Mouse (Mus musculus): ENCODE measurements around the gene Hist2h2ab.
"Not testable (repeated sequence)": the region's sequence is repeated elsewhere in the genome, so short reads cannot be mapped to it uniquely, and the experiment has no call there.

Hist2h2ab gene

DNA sequence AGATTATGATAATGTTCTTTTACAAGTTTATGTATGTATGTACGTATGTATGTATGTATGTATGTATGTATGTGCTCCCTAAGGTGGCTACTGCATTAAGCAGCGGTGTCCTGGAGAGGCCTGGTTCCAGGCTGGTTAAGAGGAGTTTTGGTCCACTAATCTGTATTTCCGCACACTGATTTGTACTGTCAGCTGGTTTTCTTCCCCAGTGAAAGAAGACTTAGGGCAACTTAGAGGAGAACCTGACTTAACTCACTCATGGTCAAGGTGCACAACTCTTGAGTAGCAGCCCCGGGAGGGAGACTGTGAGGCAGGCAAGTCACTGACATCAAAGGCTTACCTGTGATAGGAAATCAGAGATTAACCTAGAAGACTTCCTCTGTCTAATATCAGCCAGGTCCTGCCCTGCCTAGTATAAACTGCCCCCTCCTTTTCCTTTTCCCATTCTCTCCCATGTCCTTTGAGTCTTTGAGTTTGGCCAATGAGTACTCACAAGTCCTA is 17.2 kb downstream of the Hist2h2ab start:
- no peak for DNase-seq (ENCODE audit: low read depth, low spot score)

DNA sequence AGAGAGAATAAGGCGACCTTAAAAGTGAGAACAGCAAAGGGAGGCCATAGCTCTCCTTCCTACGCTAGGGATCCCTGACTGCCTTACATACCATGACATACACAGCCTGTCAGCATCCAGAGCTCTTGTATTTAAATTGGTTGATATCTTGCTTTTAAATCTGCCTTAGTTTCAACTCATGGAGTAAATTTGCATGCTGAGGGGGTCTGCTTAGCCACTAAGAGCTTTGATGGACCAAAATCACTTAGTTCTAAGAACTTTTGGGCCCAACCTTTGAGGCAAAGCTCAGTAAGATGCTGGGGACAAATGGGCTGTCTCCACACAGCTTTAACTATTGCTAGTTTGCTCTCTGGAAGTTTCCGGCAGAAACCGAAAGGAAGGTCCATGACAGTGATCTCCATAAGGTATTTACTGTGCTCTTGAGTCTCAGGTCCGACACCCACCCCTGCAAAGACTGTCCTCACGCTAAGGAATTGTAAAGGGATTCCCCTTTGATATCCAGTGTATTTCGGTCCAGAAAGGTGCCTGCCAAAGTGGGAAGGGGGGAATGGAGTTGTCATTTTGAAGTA is 17.8 kb downstream of the Hist2h2ab start:
- DNase-seq (ENCODE audit: low read depth, low spot score): no peak

DNA sequence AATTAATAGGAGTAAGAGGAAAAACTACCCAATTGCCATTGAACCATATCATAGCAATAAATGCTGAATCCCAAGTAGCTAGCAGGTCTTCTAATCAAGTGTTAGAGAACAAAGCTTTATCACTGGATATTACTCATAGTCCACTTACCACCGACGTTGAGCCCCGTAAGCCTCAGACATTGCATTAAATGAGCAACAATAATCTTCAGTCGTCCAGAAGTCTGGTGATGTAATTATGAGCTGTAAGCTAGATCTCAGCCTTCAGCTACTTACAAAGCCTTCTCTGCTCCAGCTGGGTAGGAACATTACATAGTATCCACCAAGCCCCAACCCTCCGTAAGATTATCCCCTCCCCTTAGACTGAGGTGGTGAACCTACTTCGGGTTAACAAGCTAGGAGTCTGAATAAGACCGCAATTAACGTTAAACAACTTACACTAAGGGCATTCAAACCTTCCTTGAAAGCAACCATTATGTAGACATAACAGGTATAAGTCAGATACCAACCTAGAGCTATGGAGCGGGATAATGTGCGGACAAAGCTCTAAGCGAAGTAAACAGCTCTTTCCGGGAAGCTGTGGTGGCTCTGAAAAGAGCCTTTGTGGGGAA is 18.3 kb downstream of the Hist2h2ab start:
- peak; percentile 29 for DNase-seq (ENCODE audit: low read depth, low spot score)

DNA sequence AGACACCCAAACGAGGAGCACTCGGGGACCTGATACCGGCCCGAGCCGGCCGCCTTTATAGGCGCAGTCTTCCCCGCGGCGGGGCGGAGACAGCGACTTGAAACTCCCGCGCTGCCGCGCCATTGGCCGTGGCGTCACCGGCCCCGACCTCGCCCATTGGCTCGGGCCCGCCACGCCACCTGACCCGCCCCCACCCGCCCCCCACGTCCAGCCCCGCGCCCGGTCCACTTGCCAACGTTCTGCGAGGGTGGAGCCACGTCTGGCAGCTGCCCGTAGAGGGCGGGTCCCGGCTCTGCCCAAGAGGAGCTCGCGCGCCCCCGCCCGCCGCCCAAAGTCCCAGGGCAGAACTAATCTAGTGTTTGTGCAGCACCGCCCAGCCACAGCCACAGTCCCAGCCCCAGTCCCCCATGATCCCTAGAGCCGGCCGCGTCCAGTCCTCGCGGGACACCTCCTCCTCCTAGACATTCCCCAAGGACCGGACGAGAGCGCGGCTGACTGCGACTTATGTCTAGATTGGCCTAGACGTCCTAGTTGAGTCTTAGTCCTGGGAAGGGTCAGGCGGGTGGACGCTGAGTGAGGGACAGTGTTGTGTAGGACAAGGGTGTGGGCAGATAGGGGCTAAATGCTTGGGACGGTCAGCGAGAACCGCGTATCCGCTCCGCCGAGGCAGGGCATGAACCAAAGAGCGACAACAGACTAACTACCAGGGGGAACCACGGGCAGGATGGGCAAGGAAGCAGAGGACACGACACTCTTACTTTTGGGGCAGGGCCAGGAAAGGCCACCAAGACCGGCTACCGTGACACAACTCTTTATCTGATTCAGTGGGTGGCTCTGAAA is 19.5 kb downstream of the Hist2h2ab start, which contains the start of gene Hist2h3c2:
TSS of gene Hist2h3c2 (minus strand) at position 174 of the 840 bp plus-strand sequence.
- DNase-seq (ENCODE audit: low read depth, low spot score): not testable (repeated sequence)

DNA sequence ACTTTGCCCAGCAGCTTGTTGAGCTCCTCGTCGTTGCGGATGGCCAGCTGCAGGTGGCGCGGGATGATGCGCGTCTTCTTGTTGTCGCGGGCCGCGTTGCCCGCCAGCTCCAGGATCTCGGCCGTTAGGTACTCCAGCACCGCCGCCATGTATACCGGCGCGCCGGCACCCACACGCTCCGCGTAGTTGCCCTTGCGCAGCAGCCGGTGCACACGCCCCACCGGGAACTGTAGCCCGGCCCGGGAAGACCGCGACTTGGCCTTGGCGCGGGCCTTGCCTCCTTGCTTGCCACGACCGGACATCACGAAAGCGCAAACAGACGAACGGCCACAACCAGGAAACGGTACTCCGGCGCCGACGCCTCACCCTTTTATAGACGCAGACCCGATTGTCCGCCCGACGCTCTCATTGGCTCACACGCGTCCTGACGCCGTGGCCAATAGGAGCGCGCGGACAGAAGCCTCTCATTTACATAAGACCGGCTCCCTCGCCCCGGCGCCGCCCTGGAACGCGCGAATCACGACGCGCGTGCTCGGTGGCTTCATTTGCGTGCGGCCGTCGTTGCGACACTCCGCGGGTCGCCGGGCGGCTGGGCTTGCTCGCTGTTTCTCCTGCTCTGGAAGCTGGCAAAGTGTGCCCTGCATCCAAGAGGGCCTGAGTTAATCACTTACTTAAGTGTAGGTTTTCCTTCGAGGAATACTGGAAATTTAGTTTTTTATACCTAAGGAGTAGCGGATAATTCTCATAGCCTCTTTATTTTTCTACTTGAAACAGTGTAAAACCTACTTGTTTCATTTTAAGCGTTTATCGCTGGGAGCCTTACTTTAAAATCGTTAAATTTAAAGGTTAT is 20.5 kb downstream of the Hist2h2ab start, which contains the start of gene Hist2h2aa2:
TSS of gene Hist2h2aa2 (minus strand) at position 328 of the 850 bp plus-strand sequence.
- peak; percentile 71 for DNase-seq (ENCODE audit: low read depth, low spot score)

DNA sequence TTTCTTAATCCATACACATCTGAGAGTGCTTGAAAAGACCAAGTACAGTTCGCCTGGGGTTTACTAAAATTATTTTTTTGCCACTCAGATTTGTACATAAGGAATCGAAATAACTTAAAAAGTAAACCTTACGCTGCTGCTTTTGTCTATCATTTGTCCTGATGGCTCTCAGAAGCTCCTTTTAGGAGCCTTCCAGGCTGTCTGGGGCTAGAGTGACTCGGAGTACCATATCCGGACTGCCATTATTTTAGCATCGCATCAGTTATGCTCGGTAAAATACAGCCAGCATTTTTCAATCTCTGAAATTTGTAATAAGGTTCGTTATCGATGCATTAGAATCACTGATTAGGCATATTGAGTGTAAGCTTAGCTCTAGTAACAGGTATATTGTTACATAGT is 21.1 kb downstream of the Hist2h2ab start:
- DNase-seq (ENCODE audit: low read depth, low spot score): no peak

DNA sequence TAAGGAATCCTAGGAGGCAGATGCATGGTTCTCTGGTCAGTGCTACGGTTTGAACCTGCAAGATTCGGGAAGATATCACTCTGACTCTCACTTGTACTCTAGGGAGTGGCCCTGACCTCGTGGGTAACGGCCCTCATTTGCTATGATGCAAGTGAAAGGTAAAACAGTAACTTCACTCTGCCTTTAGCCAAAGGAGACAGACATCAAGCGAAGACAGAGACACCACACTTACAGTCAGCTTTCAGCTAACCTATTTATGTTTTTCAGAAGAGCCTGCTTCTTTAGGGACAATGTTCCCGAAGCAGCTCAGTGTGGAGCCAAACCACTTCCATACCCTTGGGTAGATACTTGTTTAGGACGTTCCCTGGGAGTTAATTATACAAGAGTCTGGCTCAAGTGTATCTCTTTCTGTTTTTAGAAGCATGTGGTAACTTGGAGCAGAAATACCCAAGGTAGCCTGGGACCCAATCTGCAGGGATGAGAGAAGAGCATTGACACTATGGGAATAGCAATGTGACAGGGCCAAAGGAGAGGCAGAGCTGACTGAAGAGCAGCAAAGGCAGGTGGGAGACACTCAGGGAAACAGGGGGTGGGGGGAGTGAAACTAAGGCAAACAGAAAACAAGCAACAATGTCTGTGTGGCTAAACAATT is 24.4 kb downstream of the Hist2h2ab start:
- no peak for DNase-seq (ENCODE audit: low read depth, low spot score)

DNA sequence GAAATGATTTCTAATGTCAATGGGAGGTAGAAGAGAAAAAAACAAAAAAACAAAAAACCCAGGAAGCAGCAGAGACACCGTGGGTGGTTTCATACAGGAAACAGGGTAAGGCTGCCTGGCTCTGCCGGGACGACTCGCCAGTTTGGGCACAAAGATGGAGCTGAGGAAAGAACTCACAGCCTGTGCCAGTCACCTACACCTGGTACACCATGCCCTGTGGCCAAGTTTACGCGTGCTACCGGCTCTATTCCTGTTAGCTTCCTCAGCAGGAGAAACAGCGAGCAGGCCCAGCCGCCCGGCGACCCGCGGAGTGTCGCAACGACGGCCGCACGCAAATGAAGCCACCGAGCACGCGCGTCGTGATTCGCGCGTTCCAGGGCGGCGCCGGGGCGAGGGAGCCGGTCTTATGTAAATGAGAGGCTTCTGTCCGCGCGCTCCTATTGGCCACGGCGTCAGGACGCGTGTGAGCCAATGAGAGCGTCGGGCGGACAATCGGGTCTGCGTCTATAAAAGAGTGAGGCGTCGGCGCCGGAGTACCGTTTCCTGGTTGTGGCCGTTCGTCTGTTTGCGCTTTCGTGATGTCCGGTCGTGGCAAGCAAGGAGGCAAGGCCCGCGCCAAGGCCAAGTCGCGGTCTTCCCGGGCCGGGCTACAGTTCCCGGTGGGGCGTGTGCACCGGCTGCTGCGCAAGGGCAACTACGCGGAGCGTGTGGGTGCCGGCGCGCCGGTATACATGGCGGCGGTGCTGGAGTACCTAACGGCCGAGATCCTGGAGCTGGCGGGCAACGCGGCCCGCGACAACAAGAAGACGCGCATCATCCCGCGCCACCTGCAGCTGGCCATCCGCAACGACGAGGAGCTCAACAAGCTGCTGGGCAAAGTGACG is 25.6 kb downstream of the Hist2h2ab start, which contains the start of gene Hist2h2aa1:
TSS of gene Hist2h2aa1 (plus strand) at position 495 of the 884 bp plus-strand sequence.
- DNase-seq (ENCODE audit: low read depth, low spot score): peak; percentile 85

DNA sequence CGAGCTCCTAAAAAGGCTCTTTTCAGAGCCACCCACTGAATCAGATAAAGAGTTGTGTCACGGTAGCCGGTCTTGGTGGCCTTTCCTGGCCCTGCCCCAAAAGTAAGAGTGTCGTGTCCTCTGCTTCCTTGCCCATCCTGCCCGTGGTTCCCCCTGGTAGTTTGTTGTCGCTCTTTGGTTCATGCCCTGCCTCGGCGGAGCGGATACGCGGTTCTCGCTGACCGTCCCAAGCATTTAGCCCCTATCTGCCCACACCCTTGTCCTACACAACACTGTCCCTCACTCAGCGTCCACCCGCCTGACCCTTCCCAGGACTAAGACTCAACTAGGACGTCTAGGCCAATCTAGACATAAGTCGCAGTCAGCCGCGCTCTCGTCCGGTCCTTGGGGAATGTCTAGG is 26.4 kb downstream of the Hist2h2ab start:
- DNase-seq (ENCODE audit: low read depth, low spot score): not testable (repeated sequence)

DNA sequence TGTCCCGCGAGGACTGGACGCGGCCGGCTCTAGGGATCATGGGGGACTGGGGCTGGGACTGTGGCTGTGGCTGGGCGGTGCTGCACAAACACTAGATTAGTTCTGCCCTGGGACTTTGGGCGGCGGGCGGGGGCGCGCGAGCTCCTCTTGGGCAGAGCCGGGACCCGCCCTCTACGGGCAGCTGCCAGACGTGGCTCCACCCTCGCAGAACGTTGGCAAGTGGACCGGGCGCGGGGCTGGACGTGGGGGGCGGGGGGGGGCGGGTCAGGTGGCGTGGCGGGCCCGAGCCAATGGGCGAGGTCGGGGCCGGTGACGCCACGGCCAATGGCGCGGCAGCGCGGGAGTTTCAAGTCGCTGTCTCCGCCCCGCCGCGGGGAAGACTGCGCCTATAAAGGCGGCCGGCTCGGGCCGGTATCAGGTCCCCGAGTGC is 26.8 kb downstream of the Hist2h2ab start, which contains the start of gene Hist2h3c1:
TSS of gene Hist2h3c1 (plus strand) at position 259 of the 430 bp plus-strand sequence.
- not testable (repeated sequence) for DNase-seq (ENCODE audit: low read depth, low spot score)

DNA sequence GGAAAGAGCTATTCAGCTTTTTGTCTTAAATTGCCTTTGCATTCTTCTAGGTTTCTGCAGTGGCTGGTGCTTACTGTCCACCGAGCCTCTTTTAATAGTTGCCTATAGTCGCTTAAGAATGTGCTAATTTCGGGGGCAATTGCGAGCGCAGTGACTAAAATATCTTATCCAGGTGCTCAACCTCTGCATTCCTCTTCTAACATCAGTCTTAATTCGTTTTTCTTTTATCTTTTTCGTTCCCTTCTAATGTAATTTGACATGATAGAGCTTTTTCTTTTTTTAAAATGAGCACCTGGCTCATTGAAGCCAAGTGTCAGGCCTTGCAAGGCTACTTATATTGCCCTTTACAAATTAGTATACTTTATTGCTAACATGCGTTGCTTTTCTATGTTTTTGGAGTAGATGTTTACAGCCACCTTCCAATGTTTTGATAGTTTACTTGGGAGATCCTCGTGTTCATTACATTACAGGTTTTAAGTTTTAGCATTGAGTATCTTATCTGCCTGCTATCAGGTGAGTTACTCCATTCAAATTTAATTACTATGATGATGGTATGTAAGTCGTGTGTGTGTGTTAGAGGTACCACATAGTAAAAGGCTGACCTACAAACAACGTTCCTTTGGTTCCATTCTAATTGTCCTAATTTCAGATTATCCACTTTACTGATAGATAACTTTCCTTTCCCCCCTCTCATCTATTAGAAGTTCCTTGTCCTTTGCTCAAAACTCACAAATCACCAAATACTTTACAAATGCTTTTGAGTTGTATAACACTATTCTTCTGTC is 27.9 kb downstream of the Hist2h2ab start:
- no peak for DNase-seq (ENCODE audit: low read depth, low spot score)

DNA sequence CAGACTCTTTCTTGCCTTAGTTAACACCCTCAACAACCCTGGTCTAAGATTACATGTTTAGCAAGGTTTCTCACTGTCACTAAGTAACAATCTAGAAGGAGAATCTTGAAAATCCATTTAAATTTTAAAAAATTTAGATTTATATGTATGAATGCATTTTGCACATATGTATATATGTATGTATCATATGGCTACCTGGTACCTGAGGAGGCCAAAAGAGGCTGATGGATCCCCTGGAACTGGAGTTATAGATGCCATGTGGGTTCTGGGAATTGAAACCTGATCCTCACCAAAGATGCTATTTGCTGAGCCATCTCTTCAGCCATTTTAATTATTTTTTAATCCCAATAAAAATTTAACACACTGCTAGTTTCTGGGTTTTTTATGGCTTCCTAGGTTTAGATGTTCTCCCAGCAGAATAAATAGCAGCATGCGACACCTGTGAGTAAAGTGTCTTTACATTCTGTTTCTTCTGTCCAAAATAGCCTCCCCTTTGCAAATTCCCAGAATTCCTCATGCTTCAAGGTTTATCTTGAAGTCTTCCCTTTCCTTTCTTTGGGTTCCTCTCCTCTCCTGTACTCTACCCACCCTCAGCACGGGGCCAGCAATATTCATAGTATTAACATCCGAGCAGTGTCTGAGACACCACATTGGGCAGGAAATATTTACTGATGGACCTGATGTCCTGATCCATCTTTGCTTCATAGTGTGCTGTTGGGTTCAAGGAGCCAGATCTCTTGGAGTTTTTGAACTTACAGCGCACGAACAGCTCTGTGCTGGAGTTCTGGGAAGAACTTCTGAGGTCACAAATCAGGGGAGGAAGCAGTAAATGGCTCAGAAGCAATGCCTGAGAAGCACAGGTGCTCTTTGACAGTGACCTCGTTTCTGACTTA is 28.7 kb downstream of the Hist2h2ab start:
- no peak for DNase-seq (ENCODE audit: low read depth, low spot score)

DNA sequence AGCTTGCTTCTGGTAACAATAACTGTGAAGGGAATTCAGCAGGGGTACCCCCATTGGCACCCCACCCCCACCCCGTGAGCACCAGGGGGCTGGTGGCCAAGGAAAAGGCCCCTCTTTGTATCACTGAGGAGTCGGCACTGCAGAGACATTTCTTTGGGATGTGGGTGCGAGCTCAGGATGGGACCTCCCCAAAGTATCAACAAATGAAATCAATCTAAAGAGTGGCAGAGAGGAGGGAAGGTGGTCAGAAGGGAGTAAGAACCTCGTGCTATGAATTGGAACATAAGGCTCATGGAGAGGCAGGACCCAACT is 29.3 kb downstream of the Hist2h2ab start:
- DNase-seq (ENCODE audit: low read depth, low spot score): no peak

DNA sequence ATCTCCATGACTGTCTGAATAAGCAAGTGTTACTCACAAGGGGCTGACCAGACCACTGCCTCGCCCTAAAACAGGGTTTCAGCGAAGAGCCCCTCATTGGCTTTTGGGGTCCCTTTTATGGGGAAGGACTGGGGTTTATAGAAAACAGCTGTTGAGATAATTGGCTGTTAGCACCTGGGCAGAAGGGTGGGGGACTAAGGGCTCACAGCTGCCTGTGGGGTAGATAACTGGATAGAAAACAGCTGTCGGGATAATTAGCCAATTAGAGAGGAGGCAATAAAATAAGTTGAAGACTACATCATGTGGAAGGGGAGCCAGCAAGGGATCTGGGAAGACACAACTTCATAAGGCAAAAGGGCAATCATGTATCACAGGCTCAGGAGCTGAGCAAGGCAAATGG is 31.2 kb downstream of the Hist2h2ab start:
- no peak for DNase-seq (ENCODE audit: low read depth, low spot score)

DNA sequence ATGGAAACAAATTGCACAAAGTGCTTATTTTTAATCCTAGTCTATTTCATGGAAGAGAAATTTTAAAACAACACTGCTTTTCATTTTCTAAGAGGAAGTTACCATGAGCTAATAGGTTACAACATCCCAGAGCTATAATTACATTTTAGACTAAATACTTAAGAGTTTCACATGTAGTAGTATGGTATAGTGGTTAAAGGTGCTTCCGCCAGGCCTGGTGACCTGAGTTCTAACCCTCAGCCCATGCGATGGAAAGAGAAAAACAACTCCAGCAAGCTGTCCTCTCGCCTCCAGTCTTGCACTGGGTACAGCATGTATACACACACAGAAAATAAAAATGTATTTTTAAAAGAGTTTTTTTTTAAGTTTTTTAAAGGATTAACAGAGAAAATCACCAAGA is 32.1 kb downstream of the Hist2h2ab start:
- no peak for DNase-seq (ENCODE audit: low read depth, low spot score)

DNA sequence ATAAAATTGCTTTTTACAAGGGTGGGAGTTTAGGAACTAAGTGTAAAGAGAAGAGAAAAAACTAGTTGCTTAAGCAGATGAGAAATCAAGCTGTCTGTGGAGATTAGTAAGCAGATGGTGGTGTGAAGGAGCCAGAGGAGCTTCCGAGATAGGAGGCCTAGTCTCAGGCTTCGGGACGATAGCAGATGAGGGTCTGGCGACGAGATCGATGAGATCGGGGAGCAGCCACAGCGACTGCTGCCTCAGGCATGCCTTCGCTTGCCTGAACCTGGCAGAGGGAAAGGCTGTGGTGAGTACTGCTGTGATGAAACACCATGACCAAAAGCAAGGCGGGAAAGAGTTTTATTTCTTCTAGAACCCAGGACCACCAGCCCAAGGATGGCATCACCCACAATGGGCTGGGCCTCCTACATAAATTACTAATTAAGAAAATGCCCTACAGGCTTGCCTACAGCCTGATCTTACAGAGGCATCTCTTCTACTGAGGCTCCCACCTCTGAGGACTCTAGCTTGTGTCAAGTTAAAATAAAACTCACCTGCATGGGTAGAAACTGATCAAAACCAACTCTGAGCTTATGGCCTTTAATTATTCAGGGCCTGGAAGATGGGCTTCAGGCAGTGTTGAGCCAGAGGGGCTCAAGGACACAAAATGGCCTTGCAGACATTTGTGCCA is 35.2 kb downstream of the Hist2h2ab start:
- no peak for DNase-seq (ENCODE audit: low read depth, low spot score)

DNA sequence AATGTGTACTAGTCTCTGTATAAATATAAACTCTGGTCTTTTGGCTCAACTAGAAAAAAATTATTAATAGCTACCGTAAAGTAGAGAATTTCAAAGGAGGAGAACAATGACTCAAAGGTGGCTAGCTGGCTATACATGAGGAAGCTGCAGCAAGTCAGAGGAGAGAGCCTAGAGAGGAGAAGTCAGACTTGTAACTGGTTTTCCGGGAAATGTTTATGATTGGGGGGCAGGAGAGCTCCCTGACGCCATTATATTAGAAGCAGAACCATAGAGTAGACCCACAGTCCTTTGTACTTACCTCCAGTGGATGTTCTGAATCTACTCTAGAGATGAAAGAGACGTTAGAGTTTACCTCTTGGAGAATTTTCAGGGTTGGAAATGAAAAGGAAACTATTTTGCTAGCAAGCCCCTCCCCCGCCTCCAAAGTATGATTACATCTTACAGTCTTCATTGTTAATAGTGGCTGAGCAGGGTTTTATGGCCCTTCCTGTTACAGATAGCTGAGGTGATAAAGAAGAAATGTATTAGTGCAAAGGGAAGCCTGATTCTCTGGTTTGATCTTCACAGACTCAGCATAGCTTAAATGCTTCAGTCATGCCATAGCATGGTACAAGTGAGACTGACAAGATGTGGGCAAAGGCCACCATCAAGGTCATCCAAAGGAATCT is 36.4 kb downstream of the Hist2h2ab start:
- no peak for DNase-seq (ENCODE audit: low read depth, low spot score)
